Mouse (Mus musculus): ENCODE results near the gene Gale.

- TF ChIP-seq CTCF (IDR thresholded peaks at IDR 0.05; ENCODE audit: low read depth, low read length), result no peak
- TF ChIP-seq POLR2A (IDR thresholded peaks at IDR 0.05; ENCODE audit: borderline replicate concordance, low read depth, low read length), result no peak
Observed at GRCm38 (mm10) chr4:135962198-135962597, 1.3 kb upstream of the Gale start.

All from bone marrow macrophage, adult 2 months (primary cell).